Mouse (Mus musculus) B cell, adult 62 days (primary cell): ENCODE results near the gene Zfyve1. TPM values are rescaled to one million over a fixed set of nuclear protein-coding genes. Genes with fewer than 3 reads are reported as not detected.

Source experiments
- total RNA-seq: library from RNA; stranded (reverse); gene quantifications from 4 replicates; pipeline ENCODE4 v1.2.4, GENCODE M21; 2023

Zfyve1 gene
- total RNA-seq: 28.1 to 34.5 TPM (median 30.8 TPM) in 4 replicates

DNA sequence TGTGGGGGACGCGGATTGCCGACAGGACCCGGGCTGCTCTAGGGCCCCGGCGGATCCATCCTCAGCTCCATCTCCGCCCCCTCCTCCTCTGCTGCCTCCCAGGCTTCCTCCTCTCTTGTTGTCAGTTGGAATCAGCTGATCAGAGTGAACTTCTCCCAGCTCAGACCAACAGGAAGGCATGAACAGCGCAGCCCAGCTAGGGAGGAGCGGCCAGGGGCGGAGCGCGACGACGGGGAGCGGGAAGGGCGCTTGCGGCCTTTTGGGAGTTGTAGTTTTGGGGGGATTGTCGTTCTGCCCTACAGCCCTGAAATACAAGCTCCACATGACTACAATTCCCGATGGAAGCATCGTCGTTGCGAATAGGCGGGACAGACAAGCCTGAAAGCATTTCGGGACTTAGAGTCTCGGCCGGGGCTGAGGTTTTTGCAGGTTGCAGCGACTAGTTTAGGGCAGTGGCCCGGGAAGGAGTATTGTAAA lies at the start of gene Zfyve1:
Gene Zfyve1, minus strand, starts transcription at position 198 of the 477 bp plus-strand sequence.

DNA sequence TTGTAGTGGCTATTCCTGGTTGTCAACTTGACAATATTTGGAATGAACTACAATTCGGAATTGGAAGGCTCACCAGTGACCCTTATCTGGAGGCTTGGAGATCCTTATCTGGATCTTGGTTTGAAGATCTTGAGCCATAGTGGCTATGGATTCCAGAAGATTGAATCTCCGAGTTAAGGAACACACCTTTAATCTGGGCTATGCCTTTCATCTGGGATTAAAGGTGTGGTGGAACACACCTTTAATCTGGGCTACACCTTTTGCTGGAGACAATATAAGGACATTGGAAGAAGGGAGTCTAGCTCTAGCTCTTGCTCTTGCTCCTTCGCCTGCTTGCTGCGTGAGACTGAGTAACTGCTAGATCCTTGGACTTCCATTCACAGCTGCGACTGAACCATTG lies 33.9 kb upstream of the Zfyve1 start, which contains the start of gene Rbm25:
Gene Rbm25, plus strand, starts transcription at position 301 of the 400 bp plus-strand sequence.

DNA sequence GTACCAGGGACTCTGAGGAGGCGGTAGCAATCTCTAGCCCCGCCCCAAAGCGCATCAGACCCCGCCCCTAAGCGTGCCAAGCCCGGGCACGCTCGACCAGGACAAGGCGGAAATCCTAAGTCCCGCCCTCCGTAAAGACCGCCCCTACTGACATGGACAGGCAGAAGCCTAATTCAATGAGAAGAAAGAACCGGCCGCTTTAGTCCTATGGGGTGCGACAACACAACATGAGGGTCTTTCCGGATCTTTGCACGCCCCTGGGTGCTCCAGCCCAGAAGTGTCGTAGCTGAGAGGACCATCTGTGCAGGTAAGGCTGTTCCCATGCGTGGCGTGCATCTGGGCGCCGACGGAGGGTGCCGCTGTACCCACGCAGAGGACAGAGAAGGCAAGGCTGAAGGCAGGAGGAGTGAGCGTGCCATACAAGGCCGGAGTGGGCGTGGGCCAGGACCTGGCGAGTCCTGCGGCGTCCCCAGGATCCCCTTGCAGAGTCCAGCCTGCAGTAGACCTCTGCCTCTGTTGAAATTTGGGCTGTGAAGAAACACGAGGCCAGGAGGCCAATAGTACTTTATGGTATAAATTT lies 76.6 kb downstream of the Zfyve1 start, which contains the start of gene Dcaf4:
Gene Dcaf4, plus strand, starts transcription at position 156 of the 580 bp plus-strand sequence.

Other genes starting within 250 kb of the Zfyve1 start
- 0.72 TPM in 1 of 4 replicates, not detected in the others for gene Dpf3, start 109.5 kb downstream of the Zfyve1 start, total RNA-seq
- gene Dcaf4, start 76.8 kb downstream of the Zfyve1 start, total RNA-seq: 20.2 to 33.1 TPM (median 23.6 TPM) in 4 replicates
- 344 to 374 TPM (median 345 TPM) in 4 replicates for gene Rbm25, start 34.0 kb upstream of the Zfyve1 start, total RNA-seq
- 67.2 to 77.3 TPM (median 72.7 TPM) in 4 replicates for gene Psen1, start 90.9 kb upstream of the Zfyve1 start, total RNA-seq
- gene Papln, start 166.4 kb upstream of the Zfyve1 start, total RNA-seq: 1.3 to 2.1 TPM (median 1.5 TPM) in 4 replicates